Mouse (Mus musculus) heart, postnatal 0 days (tissue): ENCODE data around the gene Usp49.

ENCODE experiments used
- CTCF ChIP-seq: IDR thresholded peaks from 2 replicates; pipeline ENCODE4 v1.5.1; 2016; ENCODE audit warnings: antibody characterized with exemption, control low read depth, low read depth
- EP300 ChIP-seq: IDR thresholded peaks from 2 replicates; pipeline ENCODE4 v1.6.1; 2016; ENCODE audit warnings: antibody characterized with exemption, low read depth

DNA sequence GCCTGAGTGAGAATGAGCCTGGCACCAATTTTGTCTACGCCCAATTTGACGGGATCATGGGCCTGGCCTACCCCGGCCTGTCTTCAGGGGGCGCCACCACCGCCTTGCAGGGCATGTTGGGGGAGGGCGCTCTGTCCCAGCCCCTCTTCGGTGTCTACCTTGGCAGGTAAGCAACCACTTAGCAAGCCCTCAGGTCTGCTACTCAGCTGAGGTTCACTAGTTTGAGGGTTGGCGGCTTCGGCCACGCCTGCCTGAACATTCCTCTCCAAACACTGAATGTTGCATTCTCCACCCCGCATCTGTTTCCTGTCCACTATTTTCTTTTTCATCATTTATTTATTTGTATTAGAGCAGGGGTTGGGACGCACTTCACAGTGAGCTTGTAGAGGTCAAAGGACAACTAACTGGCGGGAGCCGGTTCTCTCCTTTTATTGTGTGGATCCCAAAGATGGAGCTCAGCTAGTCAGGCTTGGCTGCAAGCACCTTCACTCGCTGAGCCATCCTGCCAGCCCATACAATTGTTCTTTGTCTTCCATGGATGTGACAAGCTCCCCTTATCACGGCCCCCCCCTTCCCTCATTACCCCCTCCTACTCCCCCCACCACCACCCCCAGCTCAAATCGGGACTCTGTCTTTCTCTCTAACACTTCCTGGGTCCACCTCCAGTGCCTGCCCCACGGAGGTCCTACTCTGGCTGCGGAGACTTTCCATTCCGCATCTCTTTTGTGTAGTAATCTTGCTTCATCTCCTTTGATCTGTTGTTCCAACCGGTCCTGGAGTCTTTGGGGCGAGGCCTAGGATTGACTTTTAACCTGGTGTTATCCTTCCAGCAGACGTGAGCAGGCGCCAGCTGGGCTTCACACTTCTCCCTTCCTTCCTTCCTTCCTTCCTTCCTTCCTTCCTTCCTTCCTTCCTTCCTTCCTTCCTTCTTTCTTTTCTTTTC is 100.4 kb downstream of the Usp49 start:
- TF ChIP-seq EP300, result no peak
- no peak for TF ChIP-seq CTCF
